Mouse (Mus musculus) midbrain, embryonic 13.5 days (tissue): Measurements from ENCODE around the gene Mylip. TPM values are rescaled to one million over a fixed set of nuclear protein-coding genes. Genes with fewer than 3 reads are reported as not detected.

Source experiments
- ATAC-seq: fragments of 200-750 bp; cut with Nextera tagmentation; 2 replicates; pipeline ENCODE4 v1.8.0; 2017; ENCODE audit warnings: mild to moderate bottlenecking, moderate TSS enrichment, moderate library complexity
- H3K27ac ChIP-seq: fragments of 300-500 bp; sonication (generic); 2 replicates; pipeline ENCODE4 v1.5.1; 2015; ENCODE audit warnings: inconsistent platforms, mild to moderate bottlenecking, moderate library complexity
- H3K27me3 ChIP-seq: fragments of 300-500 bp; sonication (generic); 2 replicates; pipeline ENCODE4 v1.6.1; 2015; ENCODE audit warnings: mild to moderate bottlenecking, inconsistent platforms
- H3K36me3 ChIP-seq: fragments of 300-500 bp; sonication (generic); 2 replicates; pipeline ENCODE4 v1.6.1; 2015; ENCODE audit warnings: mild to moderate bottlenecking, inconsistent platforms
- H3K4me1 ChIP-seq: fragments of 300-500 bp; sonication (generic); replicated peaks from 2 replicates; pipeline ENCODE4 v1.6.1; 2015; ENCODE audit warnings: inconsistent platforms
- H3K4me2 ChIP-seq: fragments of 300-500 bp; sonication (generic); replicated peaks from 2 replicates; pipeline ENCODE4 v1.6.1; 2015; ENCODE audit warnings: moderate library complexity, mild to moderate bottlenecking, inconsistent platforms
- H3K4me3 ChIP-seq: fragments of 300-500 bp; sonication (generic); replicated peaks from 2 replicates; pipeline ENCODE4 v1.5.1; 2015; ENCODE audit warnings: mild to moderate bottlenecking, inconsistent platforms
- H3K9ac ChIP-seq: fragments of 300-500 bp; sonication (generic); replicated peaks from 2 replicates; pipeline ENCODE4 v1.6.1; 2015; ENCODE audit warnings: mild to moderate bottlenecking, inconsistent platforms
- H3K9me3 ChIP-seq: fragments of 300-500 bp; sonication (generic); 2 replicates; pipeline ENCODE4 v1.6.1; 2016; ENCODE audit warnings: mild to moderate bottlenecking, inconsistent platforms
- WGBS: fragments of 180-500 bp; shearing (Covaris S2); methylation state at CpG from one replicate; pipeline ENCODE4 v1.1.7; 2015; 5-methylcytosine and 5-hydroxymethylcytosine counted together
- polyA plus RNA-seq: library from polyadenylated mRNA; unstranded; fragments of >200 nt; fragmentation: Nextera tagmentation; extraction: Ambion mirVana; gene quantifications from 2 replicates; pipeline ENCODE4 v1.2.1, GENCODE M21; 2015

Mylip gene
- polyA plus RNA-seq, 1 experiment from 2014 or later: 3.7 TPM

GRCm38 (mm10) chr13:45394221-45394768 lies 4.8 kb downstream of the Mylip start:
- Histone ChIP-seq H3K4me3 (no peak overlapping the region), H3K9ac (no peak overlapping the region), H3K27me3 (0 out of 2 replicates have a peak, but pooled peaks cover 2% of the 10 kb centered on the region), H3K9me3 (no peaks in the 10 kb centered on the region), H3K4me2 (no peak overlapping the region), H3K36me3 (no peaks in the 10 kb centered on the region), H3K4me1 (peaks cover 16% of the 10 kb centered on the region), H3K27ac (no peak overlapping the region)
- 56% methylated on average over 8 of the region's 8 CpGs for WGBS
- no peak for ATAC-seq

- Histone ChIP-seq H3K36me3 (no peaks in the 10 kb centered on the region), H3K27me3 (0 out of 2 replicates have a peak, but pooled peaks cover 2% of the 10 kb centered on the region), H3K9me3 (no peaks in the 10 kb centered on the region), H3K4me3 (no peak overlapping the region), H3K4me1 (0 out of 2 replicates have a peak, but pooled peaks cover 2% of the 10 kb centered on the region), H3K9ac (no peak overlapping the region), H3K4me2 (no peak overlapping the region), H3K27ac (no peak overlapping the region)
- ATAC-seq: no peak
- 88% methylated on average over 8 of the region's 8 CpGs for WGBS
Measured at GRCm38 (mm10) chr13:45396724-45397123, 7.2 kb downstream of the Mylip start.

DNA sequence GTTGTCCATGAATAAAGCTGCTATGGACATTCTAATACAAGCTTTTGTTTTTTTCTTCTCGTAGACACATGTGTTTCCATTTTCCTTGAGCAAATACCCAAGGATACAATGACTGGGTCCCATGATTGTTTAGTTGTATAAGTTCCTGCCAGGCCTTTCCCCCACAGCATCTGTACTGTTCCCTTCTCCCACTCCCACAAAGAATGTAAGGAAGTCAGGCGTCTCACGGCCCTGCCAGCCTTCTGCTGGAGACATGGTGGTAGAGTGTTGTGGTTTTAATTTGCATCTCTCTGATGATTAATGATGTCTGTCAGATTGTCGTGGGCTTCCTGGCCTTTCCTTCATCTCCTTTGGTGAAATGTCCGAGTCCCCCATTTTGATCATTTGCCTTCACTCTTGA lies 7.7 kb downstream of the Mylip start:
- 0 out of 2 replicates have a peak, but pooled peaks cover 2% of the 10 kb centered on the region for H3K27me3 ChIP-seq
- no peak overlapping the region for H3K27ac ChIP-seq

DNA sequence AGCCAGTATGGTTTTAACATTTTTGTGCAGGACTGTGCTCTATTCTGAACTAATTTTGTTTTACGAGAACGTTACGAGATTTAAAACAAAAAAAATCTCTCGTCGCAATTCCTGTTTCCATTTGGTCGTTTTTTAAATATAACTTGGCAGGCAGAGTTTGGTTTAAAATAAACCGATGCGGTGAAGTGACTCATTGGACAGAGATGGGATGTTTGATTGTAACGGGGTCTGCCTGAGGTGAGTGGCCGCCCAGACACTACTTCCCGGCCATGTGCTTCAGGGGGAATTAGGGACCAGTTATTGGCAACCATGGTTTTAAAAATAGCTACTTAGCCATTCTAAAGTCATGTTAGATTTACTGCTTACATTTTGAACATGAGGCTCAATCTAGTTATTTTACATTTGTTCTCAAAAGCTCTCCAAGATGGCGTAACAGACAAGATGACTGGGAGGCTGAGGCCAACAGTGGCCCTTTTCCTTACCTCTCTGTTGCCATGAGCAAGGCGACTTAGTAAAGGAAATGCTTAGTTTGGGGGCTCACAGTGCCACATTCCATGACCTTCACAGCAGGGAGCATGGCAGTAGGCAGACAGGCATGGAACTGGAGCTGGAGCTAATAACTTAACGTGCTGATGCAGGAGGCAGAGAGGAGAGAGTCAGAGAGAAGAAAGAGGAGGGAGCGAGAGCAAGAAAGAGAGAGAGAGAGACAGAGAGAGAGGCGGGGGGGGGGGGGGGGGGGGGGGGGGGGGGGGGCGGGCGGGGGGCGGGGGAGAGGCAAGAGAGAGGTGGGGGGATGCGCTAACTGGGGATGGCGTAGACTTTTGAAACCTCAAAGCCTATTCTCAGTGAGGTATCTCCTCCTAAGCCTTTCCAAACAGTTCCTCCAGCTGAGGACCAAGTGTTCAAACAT lies 8.6 kb downstream of the Mylip start:
- Histone ChIP-seq H3K4me3 (no peak overlapping the region), H3K9ac (no peak overlapping the region), H3K9me3 (no peaks in the 10 kb centered on the region), H3K36me3 (no peaks in the 10 kb centered on the region), H3K27ac (no peak overlapping the region), H3K27me3 (0 out of 2 replicates have a peak, but pooled peaks cover 2% of the 10 kb centered on the region), H3K4me2 (no peak overlapping the region), H3K4me1 (0 out of 2 replicates have a peak, but pooled peaks cover 2% of the 10 kb centered on the region)
- no peak for ATAC-seq
- WGBS: 59% methylated on average over 20 of the region's 21 CpGs

More for the DNA sequence above, 7.7 kb downstream of the Mylip start:
- Histone ChIP-seq H3K9me3 (no peaks in the 10 kb centered on the region), H3K36me3 (no peaks in the 10 kb centered on the region), H3K4me1 (0 out of 2 replicates have a peak, but pooled peaks cover 2% of the 10 kb centered on the region), H3K4me3 (no peak overlapping the region), H3K4me2 (no peak overlapping the region), H3K9ac (no peak overlapping the region)
- WGBS: 54% methylated on average over 5 of the region's 5 CpGs
- no peak for ATAC-seq

GRCm38 (mm10) chr13:45400700-45401099 lies 11.2 kb downstream of the Mylip start:
- no peak overlapping the region for H3K9ac ChIP-seq
- H3K36me3 ChIP-seq: 0 out of 2 replicates have a peak, but pooled peaks cover 3% of the 10 kb centered on the region
- no peak overlapping the region for H3K4me3 ChIP-seq
- H3K9me3 ChIP-seq: no peaks in the 10 kb centered on the region
- ATAC-seq: no peak
- H3K4me2 ChIP-seq: no peak overlapping the region
- H3K4me1 ChIP-seq: 0 out of 2 replicates have a peak, but pooled peaks cover 2% of the 10 kb centered on the region
- no peak overlapping the region for H3K27ac ChIP-seq
- no peaks in the 10 kb centered on the region for H3K27me3 ChIP-seq
- WGBS: 73% methylated on average over 7 of the region's 7 CpGs

DNA sequence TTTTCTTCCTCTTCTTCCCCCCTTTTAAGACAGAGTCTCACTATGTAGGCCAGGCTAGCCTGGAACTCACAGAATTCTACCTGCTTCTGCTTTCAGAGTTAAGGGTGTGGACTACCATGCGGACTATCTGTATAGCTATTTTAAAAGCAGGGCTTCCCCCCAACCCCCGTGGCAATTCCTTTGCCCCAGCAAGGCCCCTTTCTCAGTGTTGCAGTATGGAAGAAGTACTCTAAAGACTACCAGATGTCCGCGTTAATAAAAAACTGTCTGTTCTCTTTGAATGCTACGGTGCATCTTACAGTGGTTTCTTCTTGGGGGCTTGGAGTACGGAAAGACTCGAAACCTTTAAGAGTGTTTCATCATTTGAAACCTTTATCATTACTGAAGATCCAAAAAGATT lies 12.3 kb downstream of the Mylip start:
- no peak overlapping the region for H3K9ac ChIP-seq
- WGBS: 91% methylated on average over 7 of the region's 7 CpGs
- no peak for ATAC-seq
- H3K9me3 ChIP-seq: no peaks in the 10 kb centered on the region
- no peak overlapping the region for H3K27ac ChIP-seq
- no peaks in the 10 kb centered on the region for H3K27me3 ChIP-seq
- H3K4me2 ChIP-seq: no peak overlapping the region
- 0 out of 2 replicates have a peak, but pooled peaks cover 2% of the 10 kb centered on the region for H3K4me1 ChIP-seq
- H3K36me3 ChIP-seq: peaks cover 10% of the 10 kb centered on the region
- H3K4me3 ChIP-seq: no peak overlapping the region

GRCm38 (mm10) chr13:45402316-45403039 lies 12.9 kb downstream of the Mylip start:
- Histone ChIP-seq H3K27ac (no peak overlapping the region), H3K4me3 (no peak overlapping the region), H3K4me2 (no peak overlapping the region), H3K9ac (no peak overlapping the region), H3K9me3 (no peaks in the 10 kb centered on the region), H3K4me1 (0 out of 2 replicates have a peak, but pooled peaks cover 2% of the 10 kb centered on the region), H3K27me3 (no peaks in the 10 kb centered on the region), H3K36me3 (peaks cover 15% of the 10 kb centered on the region)
- WGBS: 82% methylated on average over 7 of the region's 7 CpGs
- ATAC-seq: no peak

GRCm38 (mm10) chr13:45404269-45404668 lies 14.7 kb downstream of the Mylip start:
- no peak overlapping the region for H3K9ac ChIP-seq
- H3K4me1 ChIP-seq: no peaks in the 10 kb centered on the region
- H3K4me3 ChIP-seq: no peak overlapping the region
- no peaks in the 10 kb centered on the region for H3K9me3 ChIP-seq
- H3K36me3 ChIP-seq: peaks cover 30% of the 10 kb centered on the region
- no peaks in the 10 kb centered on the region for H3K27me3 ChIP-seq
- 92% methylated on average over 6 of the region's 6 CpGs for WGBS
- H3K27ac ChIP-seq: no peak overlapping the region
- no peak overlapping the region for H3K4me2 ChIP-seq
- ATAC-seq: no peak

DNA sequence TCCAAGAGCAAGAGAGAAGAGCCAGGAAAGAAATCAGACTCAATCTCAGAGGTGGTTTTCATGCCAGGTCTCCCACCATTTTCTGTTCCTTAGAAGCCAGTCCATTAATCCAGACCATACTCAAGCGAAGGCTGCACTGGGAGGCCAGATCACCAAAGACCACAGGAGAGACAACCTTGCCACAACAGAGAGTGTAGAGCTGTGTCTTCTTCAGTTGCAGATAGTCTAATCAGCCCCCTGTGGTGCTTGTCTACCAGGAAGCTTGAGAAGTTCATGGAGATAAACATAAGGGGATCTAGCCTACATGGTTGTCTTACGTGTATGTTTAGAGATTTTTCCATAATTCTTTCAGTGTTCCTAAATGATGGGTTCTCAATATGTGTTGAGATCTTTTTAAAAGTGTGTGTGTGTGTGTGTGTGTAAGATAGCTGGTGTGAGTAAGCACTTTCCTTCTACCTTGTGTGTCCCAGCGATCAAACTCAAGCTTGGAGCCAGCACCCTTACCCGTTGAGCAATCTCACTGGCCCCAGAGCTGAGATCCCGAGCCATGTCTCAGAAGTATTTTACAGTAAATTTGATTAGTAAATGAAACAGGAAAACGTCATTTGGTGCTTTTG lies 15.8 kb downstream of the Mylip start:
- H3K9me3 ChIP-seq: no peaks in the 10 kb centered on the region
- H3K4me1 ChIP-seq: no peaks in the 10 kb centered on the region
- peaks cover 30% of the 10 kb centered on the region for H3K36me3 ChIP-seq
- no peaks in the 10 kb centered on the region for H3K27me3 ChIP-seq
- 93% methylated on average over 6 of the region's 6 CpGs for WGBS
- H3K4me2 ChIP-seq: no peak overlapping the region
- no peak for ATAC-seq
- no peak overlapping the region for H3K9ac ChIP-seq
- H3K27ac ChIP-seq: no peak overlapping the region
- H3K4me3 ChIP-seq: no peak overlapping the region

DNA sequence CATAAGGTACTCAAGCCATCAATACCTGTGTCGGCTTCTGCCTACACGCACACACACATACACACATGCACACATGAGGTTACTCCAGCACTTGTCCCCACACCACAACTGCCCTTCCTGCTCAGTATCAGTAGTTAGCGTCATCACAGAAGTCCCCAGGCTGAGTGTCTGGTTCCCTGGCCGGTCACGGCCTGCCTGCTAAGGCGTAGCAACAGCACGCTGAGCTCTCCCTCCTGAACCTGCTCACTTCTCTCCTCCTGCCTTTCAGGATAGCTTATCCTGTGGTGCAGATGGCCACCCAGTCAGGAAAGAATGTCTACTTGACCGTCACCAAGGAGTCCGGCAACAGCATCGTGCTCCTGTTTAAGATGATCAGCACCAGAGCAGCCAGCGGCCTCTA lies 16.7 kb downstream of the Mylip start:
- H3K4me2 ChIP-seq: no peak overlapping the region
- H3K27ac ChIP-seq: no peak overlapping the region
- H3K27me3 ChIP-seq: no peaks in the 10 kb centered on the region
- H3K9me3 ChIP-seq: no peaks in the 10 kb centered on the region
- no peak for ATAC-seq
- no peaks in the 10 kb centered on the region for H3K4me1 ChIP-seq
- H3K9ac ChIP-seq: no peak overlapping the region
- 92% methylated on average over 11 of the region's 11 CpGs for WGBS
- H3K36me3 ChIP-seq: peaks cover 30% of the 10 kb centered on the region
- no peak overlapping the region for H3K4me3 ChIP-seq

DNA sequence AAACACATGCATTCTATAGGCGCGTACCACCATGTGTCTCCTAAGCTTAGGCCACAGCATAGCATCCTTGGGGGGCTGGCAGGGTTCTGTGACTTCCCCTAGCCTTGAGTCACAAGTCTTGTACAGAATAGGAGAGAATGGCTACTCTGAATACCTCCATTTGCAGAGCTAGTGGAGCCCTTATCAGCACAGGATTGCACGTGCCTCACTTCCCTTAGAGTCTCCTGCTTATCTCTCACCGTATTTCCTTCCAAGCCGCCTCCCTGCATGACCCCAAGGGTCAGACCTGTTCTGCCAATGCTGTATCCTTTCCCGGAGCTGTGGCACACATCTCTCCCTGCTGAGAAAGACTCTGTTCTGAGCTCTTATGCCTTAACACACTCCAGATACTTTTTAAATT lies 17.2 kb downstream of the Mylip start:
- Histone ChIP-seq H3K27ac (no peak overlapping the region), H3K9ac (no peak overlapping the region), H3K4me2 (no peak overlapping the region), H3K27me3 (no peaks in the 10 kb centered on the region), H3K4me3 (no peak overlapping the region), H3K36me3 (peaks cover 30% of the 10 kb centered on the region), H3K9me3 (no peaks in the 10 kb centered on the region), H3K4me1 (no peaks in the 10 kb centered on the region)
- ATAC-seq: no peak
- WGBS: 79% methylated on average over 6 of the region's 6 CpGs
